Mouse (Mus musculus) bone marrow macrophage, adult 2 months (primary cell): ENCODE data around the gene Dnajc3. TPM values are rescaled to one million over a fixed set of nuclear protein-coding genes. Genes with fewer than 3 reads are reported as not detected.
"Not testable (repeated sequence)": the region's sequence is repeated elsewhere in the genome, so short reads cannot be mapped to it uniquely, and the experiment has no call there.

Experiments used
- H3K27ac ChIP-seq: 2 replicates; pipeline ENCODE4 v1.5.1; 2012; ENCODE audit warnings: low read depth, low read length; ENCODE audit not compliant: insufficient read depth
- H3K4me1 ChIP-seq: 2 replicates; pipeline ENCODE4 v1.6.1; 2012; ENCODE audit warnings: low read length; ENCODE audit not compliant: control insufficient read depth, insufficient read depth
- H3K4me3 ChIP-seq: 2 replicates; pipeline ENCODE4 v1.5.1; 2012; ENCODE audit warnings: mild to moderate bottlenecking, low read length, moderate library complexity; ENCODE audit not compliant: insufficient read depth
- CTCF ChIP-seq: IDR thresholded peaks from 2 replicates; pipeline ENCODE4 v1.5.1; 2012; ENCODE audit warnings: low read depth, mild to moderate bottlenecking, low read length, moderate library complexity
- POLR2A ChIP-seq: IDR thresholded peaks from 2 replicates; pipeline ENCODE4 v1.6.1; 2012; ENCODE audit warnings: mild to moderate bottlenecking, low read depth, low read length, borderline replicate concordance
- polyA plus RNA-seq: library from polyadenylated mRNA; stranded (reverse); fragments of >200 nt; gene quantifications from 2 replicates; pipeline ENCODE4 v1.2.4, GENCODE M21; 2012; ENCODE audit not compliant: missing spikeins, insufficient read depth, insufficient read length

Gene Dnajc3
- polyA plus RNA-seq, 1 experiment: 40.5 TPM

DNA sequence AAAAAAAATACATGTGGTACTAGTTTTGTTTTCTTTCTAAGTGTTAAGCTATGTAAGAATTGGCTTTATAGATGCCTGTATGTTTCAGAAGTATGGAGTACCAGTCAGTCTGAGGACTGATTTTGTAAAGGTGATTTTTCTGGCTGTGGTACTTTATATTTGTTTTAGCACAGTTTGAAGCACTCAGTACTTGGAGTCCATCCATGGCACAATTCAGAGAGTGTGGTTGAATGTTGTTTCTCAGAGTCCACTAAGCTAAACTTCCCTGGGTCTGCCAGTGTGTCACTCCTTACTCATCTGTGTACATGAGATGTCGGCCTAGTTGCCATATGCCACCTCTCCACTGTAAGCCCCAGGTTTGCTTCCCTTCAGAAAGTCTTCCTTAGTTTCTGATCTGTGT, 11.1 kb downstream of the Dnajc3 start:
- Histone ChIP-seq H3K4me3 (no peak overlapping the region), H3K27ac (no peak overlapping the region), H3K4me1 (peaks cover 20% of the 10 kb centered on the region)
- TF ChIP-seq POLR2A (no peak), CTCF (no peak)

DNA sequence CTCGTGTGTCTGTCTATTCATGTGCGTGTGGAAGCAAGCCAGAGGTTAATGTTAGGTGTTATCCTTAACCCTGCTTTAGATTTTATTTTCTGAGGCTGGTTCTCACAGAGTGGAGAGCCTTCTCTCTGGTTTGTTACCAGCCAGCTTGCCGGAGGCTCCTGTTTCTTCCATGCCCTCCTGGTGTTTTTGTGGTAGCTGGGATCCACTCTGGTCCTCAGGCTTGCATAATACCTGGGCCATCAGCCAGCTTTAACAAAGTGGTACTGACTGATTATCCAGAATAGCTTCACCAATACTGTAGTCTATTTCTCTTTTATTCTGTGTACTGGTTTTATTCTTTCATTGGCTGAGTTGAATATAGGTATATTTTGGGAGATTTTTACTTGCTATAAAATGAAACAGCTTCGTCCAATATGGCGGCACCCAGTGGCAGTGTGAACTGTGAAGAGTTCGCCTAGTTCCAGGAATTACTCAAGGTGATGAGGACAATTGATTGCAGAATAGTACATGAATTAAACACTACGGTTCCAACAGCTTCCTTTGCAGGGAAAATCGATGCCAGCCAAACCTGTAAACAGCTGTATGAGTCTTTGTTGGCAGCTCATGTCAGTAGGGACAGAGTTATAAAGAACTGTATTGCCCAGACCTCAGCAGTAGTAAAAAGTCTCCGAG, 14.3 kb downstream of the Dnajc3 start:
- Histone ChIP-seq H3K27ac (no peak overlapping the region), H3K4me3 (no peak overlapping the region), H3K4me1 (peaks cover 10% of the 10 kb centered on the region)
- TF ChIP-seq CTCF: no peak
- TF ChIP-seq POLR2A: no peak

DNA sequence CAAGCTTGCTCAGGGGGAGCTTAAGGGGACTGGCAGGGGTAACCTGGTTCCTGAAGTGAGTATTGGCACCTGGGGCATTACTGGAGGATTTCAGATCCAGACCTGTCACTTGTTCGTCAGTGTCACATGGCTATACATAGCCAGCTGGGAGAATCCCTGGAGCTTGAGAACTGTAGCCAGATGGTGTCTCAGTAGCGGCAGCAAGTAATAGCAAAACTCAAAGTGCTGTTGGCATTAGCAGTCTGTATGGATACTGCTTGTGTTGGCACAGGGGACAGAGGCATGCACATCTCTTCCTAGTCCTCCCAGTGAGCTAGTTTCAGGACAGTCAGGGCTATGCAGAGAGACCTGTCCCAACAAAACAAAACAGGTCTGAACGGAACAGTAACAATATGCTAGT, 20.2 kb downstream of the Dnajc3 start:
- Histone ChIP-seq H3K4me3 (no peak overlapping the region), H3K4me1 (no peaks in the 10 kb centered on the region), H3K27ac (no peak overlapping the region)
- no peak for TF ChIP-seq CTCF
- no peak for TF ChIP-seq POLR2A

DNA sequence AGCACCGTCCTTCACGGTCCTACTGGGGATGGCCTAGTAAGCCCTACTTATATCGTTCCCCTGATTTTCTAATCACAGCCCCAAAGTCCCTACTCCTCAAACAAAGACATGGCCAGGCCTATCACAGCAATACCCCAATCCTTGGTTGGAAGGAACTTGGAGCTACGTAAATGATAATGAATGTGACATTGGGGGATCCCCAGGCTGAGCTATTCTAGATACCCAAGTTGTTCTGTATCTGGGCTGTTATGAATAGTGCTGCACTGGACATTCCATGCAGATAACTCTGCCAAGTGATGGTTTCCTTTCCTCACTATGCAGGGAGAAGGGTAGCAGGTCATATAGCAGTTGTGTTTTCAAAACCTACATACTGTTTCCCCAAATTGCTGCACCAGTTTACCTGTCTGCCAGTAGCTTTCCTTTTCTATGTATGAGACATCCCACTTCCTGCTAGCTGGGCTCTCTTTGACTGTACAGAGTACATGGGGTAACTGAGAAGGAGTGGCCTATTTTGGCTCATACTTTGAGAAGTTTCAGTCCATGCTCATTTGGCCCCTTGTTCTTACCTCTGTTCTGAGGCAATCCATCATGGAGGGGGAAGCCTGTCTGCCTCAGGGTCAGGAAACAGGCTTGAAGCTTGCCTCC, 27.7 kb downstream of the Dnajc3 start:
- TF ChIP-seq CTCF (no peak), POLR2A (no peak)
- Histone ChIP-seq H3K4me3 (no peak overlapping the region), H3K4me1 (no peaks in the 10 kb centered on the region), H3K27ac (no peak overlapping the region)

DNA sequence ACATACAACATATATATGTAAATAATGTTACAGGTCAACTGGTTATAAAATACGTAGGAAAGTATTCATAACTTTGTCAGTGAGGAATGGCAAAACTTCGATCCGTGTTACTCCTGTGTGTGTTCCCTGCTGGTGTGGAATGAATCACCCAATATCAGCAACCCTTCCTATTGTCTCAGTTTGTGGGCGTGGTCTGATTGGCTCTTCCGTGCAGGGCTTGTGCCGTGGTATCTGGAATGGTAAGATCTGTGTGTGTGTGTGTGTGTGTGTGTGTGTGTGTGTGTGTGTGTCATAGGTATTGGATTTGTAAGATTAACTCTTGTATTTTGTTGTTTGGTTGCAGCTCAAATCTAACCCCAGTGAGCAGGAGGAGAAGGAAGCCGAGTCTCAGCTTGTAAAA, 29.9 kb downstream of the Dnajc3 start:
- no peak for TF ChIP-seq POLR2A
- no peak for TF ChIP-seq CTCF
- Histone ChIP-seq H3K4me3 (no peak overlapping the region), H3K27ac (no peak overlapping the region), H3K4me1 (no peaks in the 10 kb centered on the region)

DNA sequence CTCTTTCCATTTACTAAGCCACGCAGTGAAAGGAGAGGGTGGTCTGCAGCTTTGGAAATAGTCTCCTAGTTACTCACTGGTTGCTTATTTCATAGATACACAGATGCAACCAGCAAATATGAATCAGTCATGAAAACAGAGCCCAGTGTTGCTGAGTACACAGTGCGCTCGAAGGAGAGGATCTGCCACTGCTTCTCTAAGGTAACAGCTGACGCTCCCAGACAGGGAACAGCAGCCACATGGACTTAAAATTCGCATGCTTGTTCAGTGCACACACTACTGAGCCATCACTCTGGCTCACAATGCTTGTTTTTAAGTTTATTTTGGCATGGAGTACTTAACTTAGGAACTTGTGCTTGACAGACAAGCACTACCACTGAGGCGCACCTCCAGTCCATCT, 34.5 kb downstream of the Dnajc3 start:
- H3K4me1 ChIP-seq: no peaks in the 10 kb centered on the region
- TF ChIP-seq POLR2A (no peak), CTCF (no peak)
- no peak overlapping the region for H3K4me3 ChIP-seq
- no peak overlapping the region for H3K27ac ChIP-seq

DNA sequence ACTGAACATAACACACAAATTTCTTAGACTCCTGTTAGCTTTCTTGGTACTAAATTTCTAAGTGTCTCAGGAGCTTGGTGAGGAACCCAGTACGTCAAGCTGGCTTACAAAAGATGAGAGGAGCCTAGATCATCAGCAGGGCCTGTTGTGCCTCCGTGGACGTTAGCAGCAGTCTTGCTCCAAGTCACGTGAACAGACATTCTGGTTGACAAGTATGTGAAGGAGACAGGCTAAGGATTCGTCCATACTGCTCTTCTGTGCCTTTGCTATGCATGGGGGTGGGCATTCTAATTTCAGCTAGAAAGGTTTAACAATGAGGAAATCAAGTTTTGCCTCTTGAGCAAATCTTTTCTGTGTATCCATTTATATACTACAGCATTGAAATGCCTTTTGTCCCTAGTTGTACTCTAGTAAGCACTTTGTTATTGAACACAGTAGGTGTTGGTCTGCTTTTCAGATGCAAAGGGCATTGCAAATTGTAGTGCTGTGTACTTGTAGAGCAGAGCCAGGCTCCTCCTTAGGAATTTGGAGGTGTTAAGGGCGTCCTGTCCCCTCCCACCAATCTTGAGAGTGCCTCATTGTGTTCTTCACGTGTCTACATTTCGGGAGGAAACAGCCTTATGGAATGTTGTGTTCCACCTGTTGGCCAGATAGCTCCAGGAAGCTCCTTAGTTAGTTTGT, 39.5 kb downstream of the Dnajc3 start:
- no peak overlapping the region for H3K27ac ChIP-seq
- no peak for TF ChIP-seq POLR2A
- TF ChIP-seq CTCF: no peak
- H3K4me1 ChIP-seq: no peaks in the 10 kb centered on the region
- H3K4me3 ChIP-seq: no peak overlapping the region

DNA sequence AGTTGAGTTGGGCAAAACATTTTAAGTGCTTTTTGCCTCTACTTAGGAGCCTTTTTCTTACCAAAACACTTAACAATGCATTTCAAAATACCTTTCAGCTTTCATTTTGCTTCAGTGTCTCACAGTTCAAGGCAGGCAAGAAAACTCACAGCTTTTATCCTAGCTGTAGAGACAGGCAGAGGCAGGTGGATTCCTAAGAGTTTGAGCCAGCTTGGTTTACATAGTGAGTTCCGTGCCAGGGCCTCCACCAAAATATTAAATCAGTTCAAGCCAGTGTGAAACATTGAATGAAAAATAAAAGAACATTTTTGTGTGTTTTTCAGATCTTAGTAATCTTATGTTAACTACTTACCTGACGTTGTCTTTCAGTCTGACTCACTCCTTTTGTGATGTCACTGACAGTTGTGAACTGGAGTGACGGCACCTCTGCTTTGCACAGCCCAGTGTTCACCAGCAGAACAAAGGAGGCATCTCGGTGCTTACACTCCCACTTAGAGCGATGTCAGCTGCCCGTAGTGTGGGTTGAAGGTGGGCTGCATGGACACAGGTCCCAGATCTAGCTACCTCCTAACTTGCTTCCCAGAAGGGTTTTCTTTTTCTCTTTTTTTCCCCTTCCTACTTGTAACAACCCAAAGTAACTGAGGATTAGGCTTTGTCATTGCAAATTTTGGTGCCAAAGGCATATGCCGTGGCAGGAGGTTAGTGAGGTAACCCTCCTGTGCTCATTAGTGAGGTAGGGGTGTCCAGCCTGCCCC, 42.0 kb downstream of the Dnajc3 start:
- TF ChIP-seq CTCF (no peak), POLR2A (no peak)
- Histone ChIP-seq H3K4me1 (no peaks in the 10 kb centered on the region), H3K27ac (no peak overlapping the region), H3K4me3 (no peak overlapping the region)

DNA sequence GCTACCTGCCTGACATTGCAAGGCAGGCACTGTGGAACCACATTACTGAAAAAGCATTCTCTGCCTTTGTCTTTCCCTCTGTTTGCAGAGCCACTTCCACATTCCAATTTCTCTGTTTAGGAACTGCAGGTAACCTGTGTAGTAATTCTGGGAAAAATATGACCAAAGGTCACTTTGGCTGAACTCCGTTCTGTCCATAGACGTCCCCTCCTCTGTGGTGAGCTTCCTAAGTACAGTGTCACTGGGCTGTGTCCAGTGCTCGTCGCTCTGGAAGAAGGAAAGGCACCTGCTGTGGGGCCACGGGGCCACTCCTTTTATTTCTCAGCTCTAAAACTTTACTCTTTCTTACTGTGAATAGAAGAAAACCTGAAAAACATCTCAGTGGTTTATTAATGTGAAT, 42.6 kb downstream of the Dnajc3 start:
- TF ChIP-seq POLR2A (no peak), CTCF (no peak)
- Histone ChIP-seq H3K4me1 (no peaks in the 10 kb centered on the region), H3K27ac (no peak overlapping the region)

DNA sequence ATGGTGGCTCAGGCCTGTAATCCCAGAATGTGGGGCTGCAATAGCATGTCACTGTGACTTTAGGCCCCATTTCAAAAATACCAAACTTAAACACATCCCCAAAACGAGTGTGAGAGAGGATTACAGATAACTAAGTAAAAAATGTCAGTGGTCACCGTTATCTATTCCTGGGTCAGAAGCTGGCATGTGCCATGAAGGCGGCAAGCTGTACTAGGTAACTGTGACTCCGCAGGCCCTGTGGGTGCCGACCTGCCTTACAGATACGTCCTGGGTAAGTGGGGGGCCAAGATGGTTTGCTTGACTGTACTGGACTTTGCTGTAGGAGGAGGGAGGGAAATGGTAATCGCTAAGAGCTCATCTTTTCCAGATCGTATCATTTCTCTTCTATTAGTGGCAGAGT, 43.1 kb downstream of the Dnajc3 start:
- no peak overlapping the region for H3K27ac ChIP-seq
- no peak for TF ChIP-seq POLR2A
- no peak for TF ChIP-seq CTCF

More for the DNA sequence above, 42.6 kb downstream of the Dnajc3 start:
- no peak overlapping the region for H3K4me3 ChIP-seq

DNA sequence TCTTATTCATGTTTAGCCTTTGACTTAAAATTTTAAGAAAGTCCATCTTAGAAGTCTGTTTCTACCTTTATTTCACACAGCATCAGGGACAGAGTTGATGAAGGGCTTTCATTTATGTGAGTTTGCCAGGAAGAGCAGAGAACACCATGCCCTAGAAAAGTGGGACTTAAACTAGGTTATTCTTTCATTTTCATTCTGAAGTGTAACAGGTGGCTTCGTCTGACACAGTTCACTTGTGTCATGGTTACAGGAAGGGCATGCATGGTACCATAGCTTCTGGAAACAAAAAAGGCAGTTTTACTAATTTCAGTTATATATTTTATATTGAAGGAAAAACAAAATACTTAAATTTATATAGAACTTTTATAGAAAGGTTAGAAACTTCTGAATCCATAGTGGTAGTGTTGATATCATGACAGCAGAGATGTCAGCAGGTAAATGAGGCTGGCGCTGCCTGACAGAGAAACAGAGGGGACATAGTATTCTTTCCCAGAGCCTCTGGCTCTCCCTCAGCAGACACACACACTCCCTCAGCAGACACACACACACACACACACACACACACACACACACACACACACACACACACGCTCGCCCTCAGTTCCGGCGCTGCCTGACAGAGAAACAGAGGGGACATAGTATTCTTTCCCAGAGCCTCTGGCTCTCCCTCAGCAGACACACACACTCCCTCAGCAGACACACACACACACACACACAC, 44.1 kb downstream of the Dnajc3 start:
- H3K27ac ChIP-seq, H3K4me1 ChIP-seq, H3K4me3 ChIP-seq: not testable (repeated sequence)

More for the DNA sequence above, 43.1 kb downstream of the Dnajc3 start:
- Histone ChIP-seq H3K4me3 (no peak overlapping the region), H3K4me1 (no peaks in the 10 kb centered on the region)

DNA sequence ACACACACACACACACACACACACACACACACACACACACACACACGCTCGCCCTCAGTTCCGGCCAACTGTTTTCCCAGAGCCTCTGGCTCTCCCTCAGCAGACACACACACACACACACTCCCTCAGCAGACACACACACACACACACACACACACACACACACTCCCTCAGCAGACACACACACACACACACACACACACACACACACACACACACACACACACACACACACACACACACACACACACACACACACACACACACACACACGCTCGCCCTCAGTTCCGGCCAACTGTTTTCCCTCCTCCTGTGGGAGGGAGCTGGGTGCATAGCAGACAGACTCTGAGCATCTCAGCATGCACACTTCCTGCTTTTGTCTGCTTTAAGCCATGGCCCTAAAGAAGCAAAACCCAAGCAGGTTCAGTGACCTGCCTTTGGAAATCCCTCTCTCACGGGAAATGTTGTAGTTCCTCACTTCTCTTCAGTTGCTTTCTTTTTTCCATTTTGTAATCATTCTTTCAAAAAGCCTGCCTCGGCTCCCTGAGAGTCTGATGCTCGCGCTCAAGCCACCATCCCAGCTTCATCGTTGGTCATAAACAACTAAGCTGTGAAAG, 44.8 kb downstream of the Dnajc3 start:
- not testable (repeated sequence) for H3K27ac ChIP-seq, H3K4me3 ChIP-seq, H3K4me1 ChIP-seq
